Mouse (Mus musculus) heart, adult 2 months (tissue): ENCODE results near the gene Gm10959. TPM values are rescaled to one million over a fixed set of nuclear protein-coding genes. Genes with fewer than 3 reads are reported as not detected.
"Not testable (repeated sequence)": the region's sequence is repeated elsewhere in the genome, so short reads cannot be mapped to it uniquely, and the experiment has no call there.

Experiments
- DNase-seq, 2 experiments: peaks; one replicate each; pipeline ENCODE4 v3.0.0; 2021
- H3K27ac ChIP-seq: fragments of 200-600 bp; 2 replicates; pipeline ENCODE4 v1.8.1; 2022
- H3K27me3 ChIP-seq: fragments of 200-500 bp; 2 replicates; pipeline ENCODE4 v1.6.1; 2012; ENCODE audit warnings: mild to moderate bottlenecking, low read length, inconsistent platforms, mixed read lengths; ENCODE audit not compliant: control insufficient read depth, insufficient read depth
- H3K36me3 ChIP-seq: fragments of 200-500 bp; 2 replicates; pipeline ENCODE4 v1.6.1; 2012; ENCODE audit warnings: low read length, inconsistent platforms; ENCODE audit not compliant: control insufficient read depth, insufficient read depth
- H3K4me1 ChIP-seq: fragments of 200-500 bp; 2 replicates; pipeline ENCODE4 v1.6.1; 2011; ENCODE audit warnings: low read length; ENCODE audit not compliant: control insufficient read depth, insufficient read depth
- H3K4me3 ChIP-seq: fragments of 200-600 bp; 2 replicates; pipeline ENCODE4 v1.8.1; 2022
- H3K79me2 ChIP-seq: fragments of 200-500 bp; replicated peaks from 2 replicates; pipeline ENCODE4 v1.6.1; 2012; ENCODE audit warnings: mild to moderate bottlenecking, inconsistent platforms, low read length, moderate library complexity, mixed read lengths; ENCODE audit not compliant: control insufficient read depth, insufficient read depth
- H3K9ac ChIP-seq: fragments of 200-500 bp; 2 replicates; pipeline ENCODE4 v1.6.1; 2012; ENCODE audit warnings: low read depth, mild to moderate bottlenecking, control low read depth, inconsistent platforms, low read length, mixed read lengths
- CTCF ChIP-seq: fragments of 200-600 bp; IDR thresholded peaks from 2 replicates; pipeline ENCODE4 v1.8.1; 2022; ENCODE audit warnings: antibody characterized with exemption, mild to moderate bottlenecking, moderate library complexity
- EP300 ChIP-seq: fragments of 200-500 bp; IDR thresholded peaks from 2 replicates; pipeline ENCODE4 v1.6.1; 2011; ENCODE audit warnings: low read depth, low read length, control low read depth; ENCODE audit not compliant: insufficient read depth
- POLR2A ChIP-seq: fragments of 200-500 bp; IDR thresholded peaks from 2 replicates; pipeline ENCODE4 v1.6.1; 2011; ENCODE audit warnings: mild to moderate bottlenecking, low read depth, low read length, control low read depth; ENCODE audit not compliant: insufficient read depth
- WGBS: fragments of 180-500 bp; shearing (Covaris S2); methylation state at CpG from one replicate; pipeline ENCODE4 v1.1.7; 2018; 5-methylcytosine and 5-hydroxymethylcytosine counted together
- intact Hi-C: fragments of 180-260 bp; cut with DNase I; formaldehyde crosslinking; loops from one replicate; pipeline ENCODE4 v1.15.1; 2025
- long read RNA-seq: library from polyadenylated mRNA; stranded (forward); transcript quantifications from one replicate; pipeline ENCODE4 v2.0.0, GENCODE M21; 2021
- polyA plus RNA-seq: library from polyadenylated mRNA; depleted of rRNA; stranded (reverse); fragments of >200 nt; gene quantifications from 2 replicates; pipeline ENCODE4 v1.2.3, GENCODE M21; 2012; rRNA removed
- total RNA-seq, 2 experiments: library from RNA; stranded (reverse); gene quantifications; 2 replicates each; pipeline ENCODE4 v1.2.3; 2021

The Gm10959 gene
- total RNA-seq (not detected), polyA plus RNA-seq (not detected in 2 replicates)
- long read RNA-seq, result 0 reads

DNA sequence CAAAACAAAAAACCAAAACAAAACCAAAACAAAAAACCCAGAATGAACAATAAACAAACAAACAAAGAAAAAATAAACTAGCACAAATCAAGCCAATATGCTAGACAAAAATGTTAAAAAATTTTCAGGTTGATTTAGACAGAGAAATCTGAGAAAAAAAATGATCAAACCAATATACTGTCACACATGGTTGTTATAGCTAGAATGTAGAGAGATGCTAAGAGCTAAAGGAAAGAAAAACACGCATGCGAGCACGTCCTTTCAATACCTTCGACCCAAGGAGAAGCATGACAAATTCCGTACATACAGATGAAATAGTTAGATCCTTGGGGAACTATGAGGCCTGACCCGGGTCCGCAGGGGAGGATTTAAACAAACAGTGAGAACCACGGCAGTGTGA lies at the start of gene Gm10959:
Gm10959 (minus strand) TSS at position 101 of the 400 bp plus-strand sequence.
- intact Hi-C loops, result no loop called here
- Histone ChIP-seq H3K27ac (no peak within 1 kb of the TSS), H3K9ac (no peak within 1 kb of the TSS), H3K79me2 (no peaks in the 10 kb centered on the region), H3K4me3 (no peak within 1 kb of the TSS), H3K4me1 (no peaks in the 10 kb centered on the region), H3K27me3 (no peaks in the 10 kb centered on the region), H3K36me3 (no peaks in the 10 kb centered on the region)
- TF ChIP-seq EP300 (no peak), POLR2A (no peak), CTCF (no peak)
- 89% methylated on average over 8 of the region's 8 CpGs for WGBS
- no peak for DNase-seq

DNA sequence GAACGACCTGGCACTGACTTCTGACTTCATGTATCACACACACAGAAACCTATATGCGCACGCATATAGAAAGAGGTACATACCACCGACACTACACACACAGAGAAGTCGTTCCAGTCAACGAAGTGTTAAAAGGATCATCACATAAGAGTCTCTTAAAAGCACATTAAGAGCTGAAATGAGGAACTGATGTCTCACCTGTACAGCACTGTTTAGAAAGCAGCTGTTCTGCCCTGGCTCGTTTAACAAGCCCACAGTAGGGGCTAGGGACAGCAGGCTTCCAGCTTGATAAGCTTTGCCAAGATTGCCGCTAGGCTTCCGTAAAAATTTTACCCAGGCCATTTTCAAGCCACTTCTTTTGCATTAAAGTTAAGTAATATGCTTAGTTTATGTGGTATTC lies 49.2 kb upstream of the Gm10959 start:
- 90% methylated on average over 9 of the region's 9 CpGs for WGBS

DNA sequence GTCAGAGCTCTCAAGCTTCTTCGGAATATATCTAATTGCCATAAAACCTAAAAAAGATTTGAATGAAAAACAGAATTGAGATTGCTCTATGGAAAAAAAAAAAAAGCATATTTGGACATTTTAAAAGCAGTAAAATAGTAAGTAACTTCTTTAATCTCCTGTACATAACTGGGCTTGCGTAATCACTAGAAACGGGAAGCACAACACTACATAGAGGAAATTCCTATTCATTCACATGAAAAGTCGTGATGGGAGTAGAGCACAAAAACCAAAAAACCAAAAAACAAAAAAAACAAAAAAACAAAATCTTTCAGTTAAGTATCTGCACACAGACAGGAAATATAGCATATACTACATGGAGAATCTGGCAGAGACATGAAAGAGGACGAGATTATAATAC lies 45.1 kb upstream of the Gm10959 start:
- H3K4me3 ChIP-seq, result no peak overlapping the region
- TF ChIP-seq POLR2A (no peak), EP300 (no peak), CTCF (no peak)
- WGBS, result 66% methylated on average over 5 of the region's 5 CpGs
- H3K79me2 ChIP-seq, result no peaks in the 10 kb centered on the region
- intact Hi-C loops, result no loop called here
- no peaks in the 10 kb centered on the region for H3K4me1 ChIP-seq
- H3K36me3 ChIP-seq, result no peaks in the 10 kb centered on the region
- H3K9ac ChIP-seq, result no peak overlapping the region
- DNase-seq, result no peak
- no peak overlapping the region for H3K27ac ChIP-seq
- H3K27me3 ChIP-seq, result no peaks in the 10 kb centered on the region

More for the DNA sequence above, 49.2 kb upstream of the Gm10959 start:
- no peaks in the 10 kb centered on the region for H3K79me2 ChIP-seq
- H3K9ac ChIP-seq, result no peak overlapping the region
- intact Hi-C loops, result no loop called here
- H3K27ac ChIP-seq, result no peak overlapping the region
- no peak overlapping the region for H3K4me3 ChIP-seq
- H3K4me1 ChIP-seq, result no peaks in the 10 kb centered on the region
- no peaks in the 10 kb centered on the region; the same call in 1 of the 2 replicates for H3K36me3 ChIP-seq
- DNase-seq, result no peak
- TF ChIP-seq CTCF, result no peak
- no peak for TF ChIP-seq POLR2A
- TF ChIP-seq EP300, result no peak
- no peaks in the 10 kb centered on the region for H3K27me3 ChIP-seq

DNA sequence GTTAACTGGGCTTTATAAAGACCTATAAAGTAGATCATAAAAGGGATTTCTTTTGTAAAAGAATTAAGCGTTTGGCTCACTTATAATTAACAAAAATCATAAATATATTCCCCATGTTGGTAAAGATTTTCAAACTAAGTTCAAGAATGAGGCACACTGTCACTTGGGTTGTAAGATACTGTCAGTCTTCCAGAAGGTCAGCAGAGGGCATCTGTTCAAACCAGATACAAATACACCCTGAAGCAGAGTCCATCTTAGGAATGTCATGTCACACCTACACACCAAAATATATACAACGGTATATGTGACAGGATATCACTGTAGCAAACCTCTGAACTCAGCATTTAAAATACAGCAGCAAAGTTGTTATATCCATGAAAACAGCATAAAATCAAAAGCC lies 31.0 kb upstream of the Gm10959 start:
- no peaks in the 10 kb centered on the region for H3K27me3 ChIP-seq
- TF ChIP-seq EP300 (no peak), CTCF (no peak), POLR2A (no peak)
- H3K9ac ChIP-seq, result no peak overlapping the region
- no peaks in the 10 kb centered on the region for H3K4me1 ChIP-seq
- H3K79me2 ChIP-seq, result no peaks in the 10 kb centered on the region
- no peak overlapping the region for H3K4me3 ChIP-seq
- H3K36me3 ChIP-seq, result no peaks in the 10 kb centered on the region; the same call in 1 of the 2 replicates
- DNase-seq, result no peak
- H3K27ac ChIP-seq, result no peak overlapping the region
- intact Hi-C loops, result no loop called here
- 79% methylated on average over 2 of the region's 2 CpGs for WGBS

DNA sequence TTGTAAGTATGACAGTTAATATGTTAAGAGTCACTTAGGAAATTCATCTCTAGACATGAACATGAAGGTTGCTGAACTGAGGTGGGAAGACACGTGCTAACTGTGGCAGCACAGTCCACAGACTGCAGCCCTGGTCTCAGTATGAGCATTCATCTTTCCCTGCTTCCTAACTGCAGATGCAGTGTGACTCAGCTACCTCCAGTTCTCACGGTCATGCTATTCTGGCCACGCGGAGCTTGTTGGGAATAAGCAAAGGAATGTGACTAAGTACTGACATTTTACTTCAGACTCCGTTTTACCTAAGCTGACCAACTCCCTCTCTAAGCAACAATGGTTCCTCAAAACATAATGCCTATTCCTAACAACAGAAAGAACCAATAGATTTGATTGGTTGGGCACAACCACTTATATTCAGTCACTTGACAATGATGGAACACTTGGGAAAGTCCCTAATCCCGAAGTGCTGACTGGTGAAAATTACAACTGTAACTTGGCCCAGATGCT lies 24.3 kb upstream of the Gm10959 start:
- peaks cover 4% of the 10 kb centered on the region for H3K4me1 ChIP-seq
- H3K27ac ChIP-seq, result no peak overlapping the region; the same call in 1 of the 2 replicates
- TF ChIP-seq CTCF, result no peak
- no peak for TF ChIP-seq EP300
- TF ChIP-seq POLR2A, result no peak
- 68% methylated on average over 6 of the region's 6 CpGs for WGBS
- H3K79me2 ChIP-seq, result no peaks in the 10 kb centered on the region; the same call in 1 of the 2 replicates
- H3K4me3 ChIP-seq, result no peak overlapping the region
- H3K36me3 ChIP-seq, result peaks cover 10% of the 10 kb centered on the region
- H3K27me3 ChIP-seq, result no peaks in the 10 kb centered on the region
- H3K9ac ChIP-seq, result no peak overlapping the region
- intact Hi-C loops, result loop anchor here (5.0 kb wide), 1 partner anchor 34 kb away; no protein-coding TSS in a partner anchor
- DNase-seq, result no peak

DNA sequence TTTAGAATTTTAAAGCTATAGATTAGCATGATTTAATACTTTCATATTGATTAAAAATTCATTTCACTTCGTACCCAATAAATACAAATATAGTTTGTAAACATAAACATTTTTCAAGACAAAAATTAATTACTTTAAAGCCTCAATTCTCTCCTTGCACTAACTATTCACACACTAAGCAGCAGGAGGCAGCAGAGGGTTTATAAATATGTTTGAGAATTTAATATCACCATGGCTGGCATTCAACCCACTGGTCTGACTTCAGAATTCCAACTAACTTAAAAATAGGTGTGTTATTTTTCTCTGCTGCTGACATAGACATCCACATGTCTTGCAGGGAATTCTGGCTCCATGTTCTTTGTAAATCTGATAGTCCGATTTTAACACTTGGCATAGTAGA lies 20.1 kb upstream of the Gm10959 start:
- H3K4me3 ChIP-seq, result no peak overlapping the region
- H3K27ac ChIP-seq, result peak overlapping the region; percentile 61
- intact Hi-C loops, result loop anchor here (1.0 to 10.0 kb wide), 3 partner anchors 164 to 416 kb away; no protein-coding TSS in a partner anchor
- DNase-seq, result peak in 1 of 2 experiments; percentile 28
- H3K4me1 ChIP-seq, result peaks cover 4% of the 10 kb centered on the region
- no peaks in the 10 kb centered on the region; the same call in 1 of the 2 replicates for H3K79me2 ChIP-seq
- H3K36me3 ChIP-seq, result peaks cover 11% of the 10 kb centered on the region
- WGBS, result 56% methylated on average over 2 of the region's 2 CpGs
- H3K9ac ChIP-seq, result no peak overlapping the region
- TF ChIP-seq CTCF (peak; percentile 86), EP300 (no peak)
- no peaks in the 10 kb centered on the region for H3K27me3 ChIP-seq

DNA sequence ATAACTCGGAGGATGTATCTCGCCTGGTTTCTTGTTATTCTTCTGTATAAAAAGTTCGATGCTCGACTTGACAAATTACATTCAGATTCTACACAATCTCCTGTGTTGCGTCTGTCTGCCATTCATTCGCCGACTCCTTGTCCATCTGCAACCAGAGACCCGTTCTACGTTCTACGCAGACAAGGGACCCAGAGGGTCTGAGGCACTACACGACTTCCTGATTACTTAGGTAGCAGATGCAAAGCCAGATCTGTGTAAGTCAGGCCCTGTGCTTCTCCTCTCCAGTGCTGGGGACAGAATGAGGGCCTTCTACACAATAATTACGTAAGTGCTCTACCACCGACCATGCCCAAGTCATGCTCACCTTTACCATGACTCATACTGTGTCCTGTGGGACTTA lies 18.0 kb upstream of the Gm10959 start:
- H3K9ac ChIP-seq, H3K27ac ChIP-seq, H3K4me1 ChIP-seq, H3K79me2 ChIP-seq, H3K4me3 ChIP-seq, H3K27me3 ChIP-seq, DNase-seq, H3K36me3 ChIP-seq: not testable (repeated sequence)
- 87% methylated on average over 13 of the region's 13 CpGs for WGBS
- intact Hi-C loops, result loop anchor here (10.0 kb wide), 1 partner anchor 418 kb away; no protein-coding TSS in a partner anchor
